Mouse (Mus musculus): ENCODE data around the gene Lrmda. TPM values are rescaled to one million over a fixed set of nuclear protein-coding genes. Genes with fewer than 3 reads are reported as not detected.

The Lrmda gene
- polyA plus RNA-seq, 1 experiment: 0.51 TPM

- WGBS: 94% methylated on average over 3 of the region's 3 CpGs
- no peak for TF ChIP-seq POLR2A (IDR thresholded peaks at IDR 0.05; ENCODE audit: control insufficient read depth, extremely low read depth, insufficient read depth, low read length, poor library complexity)
- no peak for TF ChIP-seq CTCF (IDR thresholded peaks at IDR 0.05; ENCODE audit: borderline replicate concordance, control insufficient read depth, extremely low read depth, insufficient read depth, low read length, poor library complexity)
- H3K4me1 ChIP-seq (replicated peaks; ENCODE audit: control insufficient read depth, insufficient read depth, low read length): no peaks in the 10 kb centered on the region
- H3K27ac ChIP-seq (ENCODE audit: control insufficient read depth, insufficient read depth, low read length): no peak overlapping the region
- no peaks in the 10 kb centered on the region for H3K36me3 ChIP-seq (ENCODE audit: control insufficient read depth, insufficient read depth, low read length)
- H3K27me3 ChIP-seq (ENCODE audit: control insufficient read depth, insufficient read depth, low read length): no peaks in the 10 kb centered on the region
- no peak overlapping the region for H3K4me3 ChIP-seq (ENCODE audit: control insufficient read depth, insufficient read depth, low read length)
- no peak for DNase-seq
Measured at GRCm38 (mm10) chr14:22757493-22757892, 738.0 kb downstream of the Lrmda start.

- no peak for DNase-seq
- H3K4me1 ChIP-seq (replicated peaks; ENCODE audit: control insufficient read depth, insufficient read depth, low read length): no peaks in the 10 kb centered on the region
- no peaks in the 10 kb centered on the region for H3K36me3 ChIP-seq (ENCODE audit: control insufficient read depth, insufficient read depth, low read length)
- no peak overlapping the region for H3K27ac ChIP-seq (ENCODE audit: control insufficient read depth, insufficient read depth, low read length)
- WGBS: 33% methylated on average over 2 of the region's 2 CpGs
- H3K4me3 ChIP-seq (ENCODE audit: control insufficient read depth, insufficient read depth, low read length): no peak overlapping the region
- H3K27me3 ChIP-seq (ENCODE audit: control insufficient read depth, insufficient read depth, low read length): no peaks in the 10 kb centered on the region
- no peak for TF ChIP-seq CTCF (IDR thresholded peaks at IDR 0.05; ENCODE audit: borderline replicate concordance, control insufficient read depth, extremely low read depth, insufficient read depth, low read length, poor library complexity)
- TF ChIP-seq POLR2A (IDR thresholded peaks at IDR 0.05; ENCODE audit: control insufficient read depth, extremely low read depth, insufficient read depth, low read length, poor library complexity): no peak
Measured at GRCm38 (mm10) chr14:22759216-22759615, 739.7 kb downstream of the Lrmda start.

DNA sequence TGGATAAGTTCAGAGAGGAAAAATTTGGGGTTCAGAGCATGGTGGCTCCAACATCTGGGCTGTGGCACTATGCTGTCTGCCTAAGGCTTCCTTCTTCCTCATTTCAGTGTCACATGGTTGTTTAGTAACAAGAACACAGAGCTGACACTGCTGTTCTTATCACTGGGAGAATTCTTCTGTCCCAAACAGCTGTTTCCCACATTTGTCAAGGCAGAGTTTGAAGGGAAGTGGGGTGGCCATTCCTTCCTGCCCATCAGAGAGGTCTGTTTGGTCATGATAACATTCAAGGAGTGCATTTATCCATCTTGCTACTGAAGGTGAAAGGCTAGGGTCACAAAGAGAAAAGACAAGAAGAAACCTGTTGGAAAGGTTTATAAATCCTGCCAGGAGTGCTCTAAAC, 740.2 kb downstream of the Lrmda start:
- H3K4me1 ChIP-seq (replicated peaks; ENCODE audit: control insufficient read depth, insufficient read depth, low read length): no peaks in the 10 kb centered on the region
- H3K36me3 ChIP-seq (ENCODE audit: control insufficient read depth, insufficient read depth, low read length): no peaks in the 10 kb centered on the region
- DNase-seq: no peak
- H3K27me3 ChIP-seq (ENCODE audit: control insufficient read depth, insufficient read depth, low read length): no peaks in the 10 kb centered on the region
- no peak overlapping the region for H3K27ac ChIP-seq (ENCODE audit: control insufficient read depth, insufficient read depth, low read length)
- TF ChIP-seq POLR2A (IDR thresholded peaks at IDR 0.05; ENCODE audit: control insufficient read depth, extremely low read depth, insufficient read depth, low read length, poor library complexity) (no peak), CTCF (IDR thresholded peaks at IDR 0.05; ENCODE audit: borderline replicate concordance, control insufficient read depth, extremely low read depth, insufficient read depth, low read length, poor library complexity) (no peak)
- H3K4me3 ChIP-seq (ENCODE audit: control insufficient read depth, insufficient read depth, low read length): no peak overlapping the region

DNA sequence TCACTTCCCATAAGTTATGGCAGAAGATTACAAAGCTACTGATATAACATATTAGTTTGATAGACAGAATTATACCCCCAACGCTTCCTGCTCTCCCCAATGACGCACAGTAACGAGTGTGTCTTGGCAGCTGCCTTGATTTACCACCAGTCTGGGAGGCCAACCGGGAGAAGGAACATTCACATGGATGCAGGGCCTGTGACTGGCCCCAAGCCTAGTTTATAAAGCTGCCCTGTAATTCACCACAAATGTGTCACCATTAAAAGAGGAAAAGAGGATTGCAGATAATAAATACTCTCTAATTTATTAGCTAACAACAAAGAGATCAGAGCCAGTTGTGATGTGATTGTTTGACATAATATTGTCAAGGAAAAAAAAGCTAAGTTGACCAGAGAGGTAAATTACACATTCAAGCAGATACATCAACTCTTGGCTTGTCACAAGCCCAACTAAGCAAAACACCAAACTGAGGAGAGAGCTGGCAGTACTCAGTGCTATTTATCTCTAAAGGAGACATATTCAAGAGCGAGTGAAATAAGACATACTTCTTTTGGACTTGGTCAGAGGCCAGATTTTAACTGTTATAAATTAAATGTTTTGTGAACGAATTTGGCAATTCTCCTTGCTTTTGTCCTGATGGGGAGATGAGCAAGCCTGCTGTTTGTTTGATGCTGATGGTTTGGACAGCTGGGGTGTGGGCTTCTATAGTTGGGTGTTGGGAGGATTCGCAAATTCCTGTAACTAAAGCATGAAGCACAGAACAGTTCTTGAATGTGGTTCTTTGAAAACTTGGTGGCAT, 740.9 kb downstream of the Lrmda start:
- no peak for DNase-seq
- 77% methylated on average over 7 of the region's 7 CpGs for WGBS
- no peak overlapping the region for H3K27ac ChIP-seq (ENCODE audit: control insufficient read depth, insufficient read depth, low read length)
- H3K27me3 ChIP-seq (ENCODE audit: control insufficient read depth, insufficient read depth, low read length): no peaks in the 10 kb centered on the region
- H3K36me3 ChIP-seq (ENCODE audit: control insufficient read depth, insufficient read depth, low read length): no peaks in the 10 kb centered on the region
- no peak overlapping the region for H3K4me3 ChIP-seq (ENCODE audit: control insufficient read depth, insufficient read depth, low read length)
- TF ChIP-seq POLR2A (IDR thresholded peaks at IDR 0.05; ENCODE audit: control insufficient read depth, extremely low read depth, insufficient read depth, low read length, poor library complexity) (no peak), CTCF (IDR thresholded peaks at IDR 0.05; ENCODE audit: borderline replicate concordance, control insufficient read depth, extremely low read depth, insufficient read depth, low read length, poor library complexity) (no peak)
- no peaks in the 10 kb centered on the region for H3K4me1 ChIP-seq (replicated peaks; ENCODE audit: control insufficient read depth, insufficient read depth, low read length)

DNA sequence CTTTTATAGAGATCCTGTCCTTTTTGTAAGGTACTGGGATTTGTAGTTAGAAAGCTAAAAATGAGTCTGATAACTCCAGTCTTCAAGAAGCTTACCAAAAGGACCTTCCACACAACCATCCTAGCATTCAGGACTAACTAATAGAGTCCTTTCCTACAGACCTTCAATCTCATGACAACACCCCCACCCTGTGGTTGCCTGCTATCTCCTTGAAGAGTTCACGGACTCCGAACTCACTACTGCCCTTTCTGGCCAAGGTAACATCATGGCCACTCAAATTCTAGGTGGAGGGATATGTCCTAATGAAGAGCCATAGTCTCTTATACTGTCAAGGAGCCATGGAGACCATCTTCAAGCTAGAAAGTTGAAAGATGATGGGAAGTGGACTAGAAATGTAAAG, 762.2 kb downstream of the Lrmda start:
- H3K4me3 ChIP-seq (ENCODE audit: control insufficient read depth, insufficient read depth, low read length): no peak overlapping the region
- no peak for DNase-seq
- no peak overlapping the region for H3K27ac ChIP-seq (ENCODE audit: control insufficient read depth, insufficient read depth, low read length)
- H3K27me3 ChIP-seq (ENCODE audit: control insufficient read depth, insufficient read depth, low read length): no peaks in the 10 kb centered on the region
- H3K36me3 ChIP-seq (ENCODE audit: control insufficient read depth, insufficient read depth, low read length): no peaks in the 10 kb centered on the region
- WGBS: 67% methylated on average over 2 of the region's 2 CpGs
- H3K4me1 ChIP-seq (replicated peaks; ENCODE audit: control insufficient read depth, insufficient read depth, low read length): no peaks in the 10 kb centered on the region
- TF ChIP-seq POLR2A (IDR thresholded peaks at IDR 0.05; ENCODE audit: control insufficient read depth, extremely low read depth, insufficient read depth, low read length, poor library complexity) (no peak), CTCF (IDR thresholded peaks at IDR 0.05; ENCODE audit: borderline replicate concordance, control insufficient read depth, extremely low read depth, insufficient read depth, low read length, poor library complexity) (no peak)

DNA sequence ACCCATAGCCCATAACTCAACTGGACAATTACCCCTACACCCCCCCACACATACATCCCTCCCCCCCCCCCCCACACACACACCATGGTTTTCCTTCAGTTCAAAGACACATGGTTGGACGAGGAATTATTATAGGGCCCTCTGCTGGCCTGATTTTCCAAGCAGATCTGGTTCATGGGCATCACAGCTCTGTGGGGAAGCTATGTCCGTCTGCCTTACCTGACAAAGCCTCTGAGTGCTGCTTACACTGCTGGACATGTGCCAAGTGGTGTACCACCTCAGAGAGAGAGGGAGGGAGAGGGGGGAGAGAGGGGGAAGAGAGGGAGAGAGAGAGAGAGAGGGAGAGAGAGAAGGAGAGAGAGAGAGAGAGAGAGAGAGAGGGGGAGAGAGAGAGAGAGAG, 762.9 kb downstream of the Lrmda start:
- Histone ChIP-seq H3K27me3 (ENCODE audit: control insufficient read depth, insufficient read depth, low read length) (no peaks in the 10 kb centered on the region), H3K4me1 (replicated peaks; ENCODE audit: control insufficient read depth, insufficient read depth, low read length) (no peaks in the 10 kb centered on the region), H3K27ac (ENCODE audit: control insufficient read depth, insufficient read depth, low read length) (no peak overlapping the region), H3K4me3 (ENCODE audit: control insufficient read depth, insufficient read depth, low read length) (no peak overlapping the region), H3K36me3 (ENCODE audit: control insufficient read depth, insufficient read depth, low read length) (no peaks in the 10 kb centered on the region)
- no peak for TF ChIP-seq POLR2A (IDR thresholded peaks at IDR 0.05; ENCODE audit: control insufficient read depth, extremely low read depth, insufficient read depth, low read length, poor library complexity)
- no peak for TF ChIP-seq CTCF (IDR thresholded peaks at IDR 0.05; ENCODE audit: borderline replicate concordance, control insufficient read depth, extremely low read depth, insufficient read depth, low read length, poor library complexity)
- 37% methylated on average over 2 of the region's 2 CpGs for WGBS
- no peak for DNase-seq
